Mouse (Mus musculus) liver, adult 2 months (tissue): ENCODE data around the gene Rnf126. TPM values are rescaled to one million over a fixed set of nuclear protein-coding genes. Genes with fewer than 3 reads are reported as not detected.

Experiments used
- DNase-seq: peaks from one replicate; pipeline ENCODE4 v3.0.0-alpha.2; 2011; ENCODE audit warnings: low read depth, low spot score; ENCODE audit errors: extremely low read depth
- H3K27ac ChIP-seq: fragments of 200-500 bp; replicated peaks from 2 replicates; pipeline ENCODE4 v1.5.1; 2012; ENCODE audit warnings: low read depth, mild to moderate bottlenecking, control low read depth, inconsistent platforms, low read length; ENCODE audit not compliant: insufficient read depth
- H3K27me3 ChIP-seq: fragments of 200-500 bp; 2 replicates; pipeline ENCODE4 v1.6.1; 2012; ENCODE audit warnings: mild to moderate bottlenecking, moderate library complexity, low read length, inconsistent platforms; ENCODE audit not compliant: control insufficient read depth, insufficient read depth
- H3K36me3 ChIP-seq: fragments of 200-500 bp; 2 replicates; pipeline ENCODE4 v1.6.1; 2012; ENCODE audit warnings: low read length, inconsistent platforms; ENCODE audit not compliant: control insufficient read depth, insufficient read depth
- H3K4me1 ChIP-seq: fragments of 200-500 bp; 2 replicates; pipeline ENCODE4 v1.6.1; 2011; ENCODE audit warnings: low read length; ENCODE audit not compliant: control insufficient read depth, insufficient read depth
- H3K4me3 ChIP-seq: fragments of 200-500 bp; 2 replicates; pipeline ENCODE4 v1.5.1; 2011; ENCODE audit warnings: low read depth, mild to moderate bottlenecking, control low read depth, low read length, moderate library complexity; ENCODE audit not compliant: insufficient read depth
- H3K79me2 ChIP-seq: fragments of 200-500 bp; 2 replicates; pipeline ENCODE4 v1.6.1; 2012; ENCODE audit warnings: inconsistent platforms, mild to moderate bottlenecking, low read length, moderate library complexity; ENCODE audit not compliant: control insufficient read depth, insufficient read depth
- H3K9ac ChIP-seq: fragments of 200-500 bp; 2 replicates; pipeline ENCODE4 v1.6.1; 2012; ENCODE audit warnings: low read depth, mild to moderate bottlenecking, control low read depth, inconsistent platforms, low read length
- CTCF ChIP-seq: fragments of 200-500 bp; IDR thresholded peaks from 2 replicates; pipeline ENCODE4 v1.5.1; 2011; ENCODE audit warnings: low read depth, low read length, control low read depth
- POLR2A ChIP-seq: fragments of 200-500 bp; IDR thresholded peaks from 2 replicates; pipeline ENCODE4 v1.6.1; 2011; ENCODE audit warnings: low read length, control low read depth; ENCODE audit not compliant: insufficient read depth; ENCODE audit errors: extremely low read depth
- WGBS: fragments of 180-500 bp; shearing (Covaris S2); methylation state at CpG from one replicate; pipeline ENCODE4 v1.1.7; 2018; 5-methylcytosine and 5-hydroxymethylcytosine counted together
- polyA plus RNA-seq: library from polyadenylated mRNA; depleted of rRNA; stranded (reverse); fragments of >200 nt; gene quantifications from 2 replicates; pipeline ENCODE4 v1.2.3, GENCODE M21; 2012; rRNA removed
- total RNA-seq: library from RNA; depleted of rRNA; stranded (reverse); fragments of >200 nt; gene quantifications from 2 replicates; pipeline ENCODE4 v1.2.3, GENCODE M21; 2014; rRNA removed

Gene Rnf126
- total RNA-seq (7.6 and 11.7 TPM in 2 replicates), polyA plus RNA-seq (65.1 and 70.6 TPM in 2 replicates)

GRCm38 (mm10) chr10:79766508-79767325, at the start of gene Rnf126:
TSS of gene Rnf126 (minus strand) at chr10:79766952.
- peak; percentile 95 for DNase-seq
- Histone ChIP-seq H3K79me2 (peaks cover 27% of the 10 kb centered on the region), H3K27me3 (no peaks in the 10 kb centered on the region), H3K36me3 (no peaks in the 10 kb centered on the region; the same call in 1 of the 2 replicates), H3K9ac (peak within 1 kb of the TSS; percentile 97), H3K4me1 (peaks cover 20% of the 10 kb centered on the region), H3K27ac (peak within 1 kb of the TSS; percentile 81), H3K4me3 (peak within 1 kb of the TSS; percentile 89)
- WGBS: 1% methylated on average over 97 of the region's 101 CpGs
- TF ChIP-seq CTCF (no peak), POLR2A (peak; percentile 51; the same call in 1 of the 2 replicates)

- TF ChIP-seq CTCF: no peak
- TF ChIP-seq POLR2A: no peak
- Histone ChIP-seq H3K27me3 (no peaks in the 10 kb centered on the region), H3K79me2 (no peaks in the 10 kb centered on the region), H3K4me3 (no peak overlapping the region), H3K9ac (no peak overlapping the region), H3K4me1 (peaks cover 10% of the 10 kb centered on the region), H3K36me3 (no peaks in the 10 kb centered on the region), H3K27ac (no peak overlapping the region)
- WGBS: 53% methylated on average over 12 of the region's 12 CpGs
- peak; percentile 85 for DNase-seq
These were observed 49.1 kb upstream of the Rnf126 start for GRCm38 (mm10) chr10:79815671-79816494.

GRCm38 (mm10) chr10:79814271-79814842, 47.6 kb upstream of the Rnf126 start:
- Histone ChIP-seq H3K4me3 (no peak overlapping the region), H3K79me2 (no peaks in the 10 kb centered on the region), H3K4me1 (peaks cover 10% of the 10 kb centered on the region), H3K36me3 (no peaks in the 10 kb centered on the region), H3K27ac (peak overlapping the region; percentile 17; the same call in 1 of the 2 replicates), H3K9ac (no peak overlapping the region), H3K27me3 (no peaks in the 10 kb centered on the region)
- WGBS: 57% methylated on average over 5 of the region's 5 CpGs
- no peak for TF ChIP-seq POLR2A
- DNase-seq: peak; percentile 80

GRCm38 (mm10) chr10:79811736-79812637, 45.2 kb upstream of the Rnf126 start:
- Histone ChIP-seq H3K4me3 (no peak overlapping the region), H3K79me2 (no peaks in the 10 kb centered on the region), H3K27ac (no peak overlapping the region), H3K4me1 (peaks cover 10% of the 10 kb centered on the region), H3K9ac (no peak overlapping the region), H3K27me3 (no peaks in the 10 kb centered on the region), H3K36me3 (no peaks in the 10 kb centered on the region)
- peak; percentile 40 for DNase-seq
- 28% methylated on average over 15 of the region's 15 CpGs for WGBS
- no peak for TF ChIP-seq POLR2A
- TF ChIP-seq CTCF: peak; percentile 99

GRCm38 (mm10) chr10:79808728-79809127, 42.0 kb upstream of the Rnf126 start:
- no peaks in the 10 kb centered on the region for H3K27me3 ChIP-seq
- no peak overlapping the region for H3K27ac ChIP-seq
- H3K4me3 ChIP-seq: no peak overlapping the region
- TF ChIP-seq POLR2A: no peak
- no peak for TF ChIP-seq CTCF
- no peaks in the 10 kb centered on the region for H3K36me3 ChIP-seq
- WGBS: 76% methylated on average over 11 of the region's 11 CpGs
- H3K79me2 ChIP-seq: no peaks in the 10 kb centered on the region
- H3K9ac ChIP-seq: no peak overlapping the region
- no peaks in the 10 kb centered on the region for H3K4me1 ChIP-seq
- DNase-seq: no peak
